Mouse (Mus musculus) right cerebral cortex, adult 2 months (tissue): Measurements from ENCODE around the gene Car10.

Experiments used
- DNase-seq, 2 experiments: peaks; one replicate each; pipeline ENCODE4 v3.0.0; 2021 to 2022; ENCODE audit warnings: low spot score in 2 of 2

Car10 gene

DNA sequence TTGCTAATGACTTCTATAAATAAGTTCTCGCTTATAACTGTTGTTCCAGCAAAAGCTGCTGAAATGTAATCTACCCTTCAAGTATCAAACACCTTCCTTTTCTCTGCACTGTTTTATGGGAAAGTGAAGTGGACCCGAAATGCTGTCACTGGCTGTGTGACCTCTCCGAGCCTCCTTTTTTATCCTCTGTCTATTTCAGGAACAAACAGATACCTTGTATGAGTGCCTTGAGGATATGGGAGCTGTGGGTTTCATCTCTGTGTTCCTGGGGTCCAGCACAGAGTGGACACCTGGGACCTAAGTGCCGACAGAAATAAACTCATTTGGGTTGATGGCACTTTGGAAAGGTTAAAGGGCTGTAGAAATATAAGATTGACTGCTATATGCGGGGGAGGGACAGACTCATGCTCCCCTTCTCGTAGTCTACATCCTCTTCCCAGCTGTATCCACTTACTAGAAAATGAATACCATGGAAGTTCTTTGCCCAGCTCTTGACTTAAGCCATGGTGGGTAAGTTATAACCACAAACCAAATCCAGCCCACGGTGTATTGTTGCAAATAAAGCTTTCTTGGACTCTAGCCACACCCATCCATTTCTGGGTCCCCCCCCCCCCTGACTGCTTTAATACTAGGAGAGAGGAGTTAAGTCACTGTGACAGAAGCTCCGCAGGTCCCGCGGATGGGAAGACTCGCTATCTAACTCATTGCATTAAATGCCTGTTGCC is 474.3 kb downstream of the Car10 start:
- no peak for DNase-seq

- peak; percentile 50 to 52 for DNase-seq
These were observed 479.6 kb downstream of the Car10 start for GRCm38 (mm10) chr11:93577441-93577840.

DNA sequence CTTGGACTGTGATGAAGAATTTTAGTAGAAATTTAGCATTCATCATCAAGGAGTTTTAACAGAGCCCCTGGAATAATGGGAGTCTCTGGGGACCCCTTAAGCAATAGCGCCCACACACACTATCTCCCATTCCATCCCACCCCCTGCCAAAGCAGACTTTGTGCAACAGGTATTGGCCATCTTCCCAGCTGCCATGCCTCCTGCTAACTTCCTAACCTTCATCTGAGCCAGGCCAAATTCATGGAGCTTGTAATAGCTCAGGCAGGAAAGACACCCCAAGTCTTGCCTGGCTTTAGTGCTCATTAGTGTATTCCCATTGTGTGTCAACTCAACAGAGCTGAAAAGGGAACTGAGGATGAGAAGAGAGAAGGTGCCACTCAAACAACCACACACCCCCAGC is 481.8 kb downstream of the Car10 start:
- no peak for DNase-seq

DNA sequence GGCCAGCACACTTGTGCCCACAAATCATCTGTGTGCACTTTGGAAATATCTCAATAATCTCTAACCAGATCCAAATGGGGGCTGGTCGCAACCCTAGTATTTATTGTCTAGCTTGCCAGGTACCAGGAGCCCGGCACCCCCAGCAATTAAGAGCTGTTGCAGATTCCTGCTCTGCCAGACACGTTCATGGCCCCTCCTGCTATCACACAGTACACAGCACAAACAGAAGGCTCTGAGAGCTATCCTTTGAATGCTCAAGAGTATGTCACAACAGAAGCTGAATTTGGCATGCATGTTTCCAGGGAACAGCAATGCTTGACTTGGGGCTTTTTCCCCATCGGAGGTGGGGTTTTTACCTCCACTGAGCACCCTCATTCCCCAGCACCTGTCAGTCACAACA is 483.5 kb downstream of the Car10 start:
- no peak for DNase-seq

GRCm38 (mm10) chr11:93587788-93588187 is 490.0 kb downstream of the Car10 start:
- DNase-seq, result peak in 1 of 2 experiments; percentile 56

DNA sequence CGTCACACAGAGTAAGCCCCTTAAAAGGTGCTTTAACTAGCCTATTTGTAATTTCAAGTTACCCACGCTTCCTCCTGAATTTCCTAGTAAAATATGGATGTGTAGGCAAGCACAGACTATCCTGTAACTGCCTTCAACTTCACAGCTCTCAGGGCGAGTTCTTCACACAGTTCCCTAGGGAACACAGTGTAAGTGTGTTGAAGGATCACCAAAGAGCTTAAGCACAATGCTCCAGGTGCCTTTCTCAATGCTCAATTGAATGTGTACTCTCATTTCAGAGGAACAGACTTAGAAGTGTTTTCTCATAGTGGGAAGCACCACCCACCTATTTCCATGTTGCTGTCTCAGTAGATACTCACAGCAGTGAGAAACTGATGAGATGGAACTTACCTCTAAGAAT is 492.8 kb downstream of the Car10 start:
- DNase-seq, result no peak

GRCm38 (mm10) chr11:93594033-93594432 is 496.2 kb downstream of the Car10 start:
- no peak for DNase-seq

- no peak for DNase-seq
These were observed 500.3 kb downstream of the Car10 start for GRCm38 (mm10) chr11:93598175-93598574.

- DNase-seq, result no peak
These were observed 501.9 kb downstream of the Car10 start for GRCm38 (mm10) chr11:93599755-93600154.

- no peak for DNase-seq
These were observed 505.7 kb downstream of the Car10 start for GRCm38 (mm10) chr11:93603575-93603974.

- no peak for DNase-seq
These were observed 509.3 kb downstream of the Car10 start for GRCm38 (mm10) chr11:93607111-93607510.

- DNase-seq, result peak in 1 of 2 experiments; percentile 31
These were observed 510.9 kb downstream of the Car10 start for GRCm38 (mm10) chr11:93608716-93609115.

GRCm38 (mm10) chr11:93612071-93612470 is 514.2 kb downstream of the Car10 start:
- DNase-seq, result no peak

GRCm38 (mm10) chr11:93614851-93615250 is 517.0 kb downstream of the Car10 start:
- DNase-seq, result no peak

DNA sequence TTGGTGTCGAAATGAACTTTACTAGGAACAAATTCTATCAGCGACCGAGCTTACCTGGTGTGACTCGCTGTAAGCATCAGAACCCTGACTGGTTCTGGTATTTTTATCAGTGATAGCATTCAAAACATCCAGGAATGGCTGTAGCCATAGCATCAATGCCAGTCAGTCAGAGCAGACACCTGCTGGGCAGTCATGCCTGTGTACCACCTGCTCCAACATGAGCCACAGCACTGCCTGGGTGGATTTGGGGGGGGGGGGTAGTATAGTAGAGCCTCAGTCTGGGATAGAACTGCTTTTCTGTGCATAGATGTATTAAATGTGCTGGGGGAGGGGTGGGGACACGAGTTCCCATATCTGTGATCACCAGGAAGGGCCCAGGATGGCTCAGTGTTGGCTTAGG is 525.8 kb downstream of the Car10 start:
- no peak for DNase-seq

DNA sequence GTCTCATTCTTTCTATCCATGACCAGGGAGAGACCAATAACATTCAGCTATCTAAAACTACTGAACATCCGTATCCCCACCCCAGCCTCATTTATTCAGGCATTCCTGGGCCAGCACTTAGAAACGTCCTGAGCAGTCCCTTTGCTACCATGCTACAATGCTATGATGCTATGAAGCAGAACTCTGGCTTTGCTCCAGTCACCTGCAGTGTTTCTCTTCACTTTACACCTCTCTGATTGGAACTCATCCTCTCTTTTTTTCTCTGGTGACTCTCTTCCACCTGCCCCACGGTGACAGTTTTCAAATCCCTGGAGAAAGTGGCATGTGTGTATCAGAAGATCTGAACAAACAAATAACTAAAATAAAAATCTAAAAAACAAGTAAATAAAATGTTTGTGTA is 541.6 kb downstream of the Car10 start:
- DNase-seq, result no peak

- no peak for DNase-seq
These were observed 543.1 kb downstream of the Car10 start for GRCm38 (mm10) chr11:93640954-93641353.

GRCm38 (mm10) chr11:93642331-93642730 is 544.5 kb downstream of the Car10 start:
- DNase-seq, result no peak

DNA sequence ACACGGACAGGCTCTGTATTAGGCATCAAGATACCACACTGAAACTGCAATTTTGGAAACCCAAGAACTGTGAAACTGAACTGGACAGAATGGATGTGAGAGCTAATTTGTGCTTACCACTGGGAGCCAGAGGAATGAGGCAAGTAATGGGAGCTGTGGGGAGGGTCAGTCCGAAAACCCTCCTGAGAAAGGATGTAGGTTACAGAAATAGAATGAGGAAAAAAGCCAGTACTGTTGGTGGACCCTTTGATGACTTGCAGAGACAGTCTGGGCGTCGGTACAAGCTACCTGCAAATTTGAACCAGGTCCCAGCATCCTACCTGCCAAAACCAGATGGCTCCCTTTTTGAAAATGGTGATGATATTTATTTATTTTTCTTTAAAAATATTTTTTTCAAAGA is 545.2 kb downstream of the Car10 start:
- DNase-seq, result no peak

GRCm38 (mm10) chr11:93643436-93643835 is 545.6 kb downstream of the Car10 start:
- DNase-seq, result peak; percentile 15 to 25

DNA sequence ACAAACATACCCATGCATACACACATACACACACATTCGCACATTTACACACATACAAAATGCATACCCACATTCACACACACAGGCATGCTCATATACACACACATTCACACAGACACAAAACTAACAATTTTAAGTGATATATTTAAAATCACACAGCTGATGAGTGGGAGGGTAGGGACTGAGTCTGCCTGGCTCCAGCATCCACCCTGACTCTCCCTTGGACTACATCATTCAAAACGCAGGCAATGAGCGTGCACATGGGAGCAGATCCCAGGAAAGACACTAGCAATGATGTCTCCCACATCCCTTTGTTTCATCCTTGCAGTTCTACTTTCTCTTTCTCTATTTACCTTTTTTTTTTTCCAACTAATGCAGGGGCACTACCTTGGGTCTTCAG is 548.4 kb downstream of the Car10 start:
- peak in 1 of 2 experiments; percentile 14 for DNase-seq
